17 mouse cellular contexts compared by ENCODE assay signal in genomic region chr1:64091591-64091990, GRCm38 (mm10).
"Had no signal": no experiment of that assay in that cellular context is flagged by ENCODE, and none has a peak within 500 bp of the region (broad histone marks: within the 10 kb centered on the region; RNA-seq: fewer than 3 reads in every experiment).

No protein-coding gene starts in this region.

- H3K4me2 ChIP-seq: kidney, embryonic 15.5 days; limb, embryonic 13.5 days; liver, embryonic 11.5 days; liver, embryonic 15.5 days; neural tube, embryonic 15.5 days had no signal

- H3K36me3 ChIP-seq: kidney, embryonic 15.5 days; limb, embryonic 13.5 days; liver, embryonic 15.5 days; midbrain, embryonic 10.5 days; neural tube, embryonic 15.5 days had no signal

- H3K27ac ChIP-seq: kidney, embryonic 15.5 days; limb, embryonic 13.5 days; liver, embryonic 15.5 days; midbrain, embryonic 10.5 days; neural tube, embryonic 15.5 days had no signal

- H3K4me3 ChIP-seq: kidney, embryonic 15.5 days; limb, embryonic 13.5 days; liver, embryonic 15.5 days; midbrain, embryonic 10.5 days; myocyte; neural tube, embryonic 15.5 days had no signal

- ATAC-seq: lung, postnatal 0 days had no signal

- H3K27me3 ChIP-seq: kidney, embryonic 15.5 days; limb, embryonic 13.5 days; liver, embryonic 15.5 days; neural tube, embryonic 15.5 days had no signal

- H3K9me3 ChIP-seq: kidney, embryonic 15.5 days; limb, embryonic 13.5 days; liver, embryonic 15.5 days; midbrain, embryonic 10.5 days; neural tube, embryonic 15.5 days had no signal

- H3K9ac ChIP-seq: kidney, embryonic 15.5 days; limb, embryonic 13.5 days; liver, embryonic 15.5 days; neural tube, embryonic 15.5 days had no signal

- DNase-seq: kidney, postnatal 14 days; left cerebral cortex, postnatal 4 days; lung, adult 2 months; lung, postnatal 36 days; midbrain, embryonic 14.5 days; right cerebral cortex, postnatal 4 days; spleen, adult 18-20 months; thymus, adult 2 months; thymus, postnatal 25 days had no signal
